Mouse (Mus musculus) hindbrain, embryonic 16.5 days (tissue): ENCODE data around the gene Gm43191. TPM values are rescaled to one million over a fixed set of nuclear protein-coding genes. Genes with fewer than 3 reads are reported as not detected.
A peak's percentile ranks its signal among the peaks of the same experiment; 100 is the strongest.
"Not testable (repeated sequence)": the region's sequence is repeated elsewhere in the genome, so short reads cannot be mapped to it uniquely, and the experiment has no call there.

Experiments used
- ATAC-seq: fragments of 200-750 bp; cut with Nextera tagmentation; 2 replicates; pipeline ENCODE4 v1.8.0; 2017; ENCODE audit warnings: moderate TSS enrichment, moderate library complexity
- H3K27ac ChIP-seq: fragments of 300-500 bp; sonication (generic); 2 replicates; pipeline ENCODE4 v1.5.1; 2014; ENCODE audit warnings: low read depth, mild to moderate bottlenecking, control low read depth, low read length, moderate library complexity
- H3K27me3 ChIP-seq: fragments of 300-500 bp; sonication (generic); replicated peaks from 2 replicates; pipeline ENCODE4 v1.6.1; 2014; ENCODE audit warnings: low read length; ENCODE audit not compliant: control insufficient read depth, insufficient read depth
- H3K36me3 ChIP-seq: fragments of 300-500 bp; sonication (generic); 2 replicates; pipeline ENCODE4 v1.6.1; 2014; ENCODE audit warnings: mild to moderate bottlenecking, low read length, moderate library complexity, mixed read lengths; ENCODE audit not compliant: control insufficient read depth, insufficient read depth
- H3K4me1 ChIP-seq: fragments of 300-500 bp; sonication (generic); 2 replicates; pipeline ENCODE4 v1.6.1; 2014; ENCODE audit warnings: low read depth, low read length; ENCODE audit not compliant: control insufficient read depth, insufficient read depth
- H3K4me2 ChIP-seq: fragments of 300-500 bp; sonication (generic); 2 replicates; pipeline ENCODE4 v1.6.1; 2014; ENCODE audit warnings: mild to moderate bottlenecking, low read length, control low read depth, moderate library complexity
- H3K4me3 ChIP-seq: fragments of 300-500 bp; sonication (generic); 2 replicates; pipeline ENCODE4 v1.5.1; 2014; ENCODE audit warnings: mild to moderate bottlenecking, low read length, control low read depth, moderate library complexity
- H3K9ac ChIP-seq: fragments of 300-500 bp; sonication (generic); 2 replicates; pipeline ENCODE4 v1.6.1; 2014; ENCODE audit warnings: low read depth, mild to moderate bottlenecking, control low read depth, low read length, moderate library complexity
- H3K9me3 ChIP-seq: fragments of 300-500 bp; sonication (generic); 2 replicates; pipeline ENCODE4 v1.6.1; 2014; ENCODE audit warnings: mild to moderate bottlenecking, low read length, moderate library complexity; ENCODE audit not compliant: control insufficient read depth
- WGBS: fragments of 180-500 bp; shearing (Covaris S2); extraction: QIAGEN DNeasy Blood & Tissue Kit; methylation state at CpG from one replicate; pipeline ENCODE4 v1.1.7; 2014; 5-methylcytosine and 5-hydroxymethylcytosine counted together
- polyA plus RNA-seq: library from polyadenylated mRNA; unstranded; fragments of >200 nt; fragmentation: Nextera tagmentation; extraction: Ambion mirVana; gene quantifications from 2 replicates; pipeline ENCODE4 v1.2.1, GENCODE M21; 2015

The Gm43191 gene
- polyA plus RNA-seq, 1 experiment from 2014 or later: not detected

DNA sequence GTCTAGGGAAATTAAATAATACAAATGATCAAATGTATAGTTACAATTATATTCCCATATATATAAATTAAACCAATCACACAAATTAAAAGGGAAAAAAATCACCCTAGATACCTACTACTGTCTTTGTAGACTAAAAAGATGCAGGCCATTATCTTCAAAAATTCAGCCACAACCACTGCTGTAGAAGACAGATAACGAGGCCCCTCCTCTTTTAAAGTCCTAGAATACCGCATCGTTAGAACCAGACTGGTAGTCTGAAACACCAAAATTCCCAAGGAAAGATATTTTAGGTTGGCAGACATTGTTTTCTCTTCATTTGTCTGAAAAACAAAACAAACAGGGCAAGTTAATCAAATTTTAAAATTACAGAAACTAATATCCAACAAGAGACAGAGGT, 13.3 kb upstream of the Gm43191 start:
- ATAC-seq: no peak

DNA sequence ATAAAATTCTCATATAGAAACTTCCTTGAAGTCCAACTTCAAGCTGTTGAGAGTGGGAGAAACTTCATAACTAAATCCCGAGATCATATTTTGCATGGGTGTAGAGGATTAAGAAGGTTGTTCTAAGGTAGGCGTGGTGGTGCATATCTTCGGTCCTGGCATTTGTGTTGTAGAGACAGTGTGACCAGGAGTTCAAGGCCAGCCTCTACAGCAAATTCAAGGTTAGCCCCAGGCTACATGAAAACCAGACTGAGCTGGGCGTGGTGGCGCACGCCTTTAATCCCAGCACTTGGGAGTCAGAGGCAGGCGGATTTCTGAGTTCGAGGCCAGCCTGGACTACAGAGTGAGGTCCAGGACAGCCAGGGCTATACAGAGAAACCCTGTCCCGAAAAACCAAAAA, 16.8 kb downstream of the Gm43191 start:
- ATAC-seq, H3K27ac ChIP-seq, H3K27me3 ChIP-seq, H3K4me3 ChIP-seq, H3K9ac ChIP-seq, H3K36me3 ChIP-seq, H3K4me2 ChIP-seq, H3K9me3 ChIP-seq: not testable (repeated sequence)
- WGBS: 92% methylated on average over 9 of the region's 9 CpGs
- H3K4me1 ChIP-seq: peaks cover 22% of the 10 kb centered on the region

More for the DNA sequence above, 13.3 kb upstream of the Gm43191 start:
- Histone ChIP-seq H3K4me1 (no peaks in the 10 kb centered on the region), H3K9me3 (no peaks in the 10 kb centered on the region), H3K9ac (no peak overlapping the region), H3K27ac (no peak overlapping the region), H3K4me3 (no peak overlapping the region), H3K36me3 (no peaks in the 10 kb centered on the region), H3K4me2 (no peak overlapping the region), H3K27me3 (no peaks in the 10 kb centered on the region)
- WGBS: 87% methylated on average over 3 of the region's 3 CpGs

DNA sequence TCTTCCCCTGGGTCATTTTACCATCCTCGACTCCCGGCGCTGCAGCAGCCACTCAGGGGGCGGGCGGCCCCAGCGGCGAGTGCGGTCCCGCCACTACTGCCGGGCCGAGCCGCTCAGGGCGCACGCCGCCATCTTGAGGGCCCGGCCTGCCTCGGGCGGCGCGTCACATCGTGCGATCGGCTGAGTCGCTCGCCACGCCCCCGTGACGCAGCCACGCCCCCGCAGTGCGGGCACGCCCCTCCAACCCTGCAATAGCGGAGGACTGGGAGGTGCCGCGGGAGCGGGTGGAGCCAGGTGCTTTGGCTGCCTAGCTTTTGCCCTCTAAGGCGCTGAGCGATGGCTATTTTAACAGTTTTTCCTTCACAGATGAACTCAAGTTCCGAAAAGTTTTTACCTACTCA, 18.6 kb downstream of the Gm43191 start, which contains the start of gene Mfsd14a:
Gene Mfsd14a, minus strand, starts transcription at position 215 of the 401 bp plus-strand sequence.
- Histone ChIP-seq H3K36me3 (no peaks in the 10 kb centered on the region), H3K27me3 (no peaks in the 10 kb centered on the region), H3K27ac (peak within 1 kb of the TSS; percentile 97), H3K4me2 (peak within 1 kb of the TSS; percentile 73), H3K9me3 (no peaks in the 10 kb centered on the region), H3K4me3 (peak within 1 kb of the TSS; percentile 100), H3K9ac (peak within 1 kb of the TSS; percentile 99), H3K4me1 (peaks cover 26% of the 10 kb centered on the region)
- WGBS: under 1% methylated on average over 39 of the region's 39 CpGs
- peak; percentile 99 for ATAC-seq

DNA sequence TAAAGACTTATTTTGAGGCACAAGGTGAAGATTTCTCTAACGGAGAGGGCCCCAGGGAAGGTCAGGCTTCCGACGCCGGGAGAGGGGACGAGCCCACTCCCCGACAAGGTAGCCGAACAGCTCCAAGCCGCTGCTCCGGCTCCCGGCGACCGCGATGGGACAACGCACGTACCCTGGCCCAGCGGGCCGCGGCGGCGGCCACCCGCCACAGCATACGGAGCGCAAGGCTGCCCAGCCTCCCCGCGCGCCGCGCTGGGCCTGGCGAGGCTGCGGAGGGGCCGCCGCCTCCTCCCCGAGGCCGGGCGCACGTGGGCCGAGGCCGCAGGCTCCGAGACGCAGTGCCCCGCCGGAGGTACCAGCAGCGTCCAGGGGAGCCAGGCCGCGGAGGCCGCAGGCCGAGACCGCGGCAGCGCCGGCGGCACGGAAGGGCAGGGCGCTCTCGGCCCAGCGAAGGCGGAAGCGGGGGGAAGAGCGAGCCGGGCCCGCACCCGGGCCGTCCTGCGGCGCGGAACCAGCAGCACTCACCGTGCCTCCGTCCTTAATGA, 19.1 kb downstream of the Gm43191 start:
- under 1% methylated on average over 42 of the region's 68 CpGs for WGBS
- Histone ChIP-seq H3K9ac (peak overlapping the region; percentile 99), H3K4me2 (peak overlapping the region; percentile 65), H3K4me1 (peaks cover 26% of the 10 kb centered on the region), H3K27ac (peak overlapping the region; percentile 97), H3K9me3 (no peaks in the 10 kb centered on the region), H3K4me3 (peak overlapping the region; percentile 100), H3K27me3 (no peaks in the 10 kb centered on the region), H3K36me3 (no peaks in the 10 kb centered on the region)
- ATAC-seq: peak; percentile 92

DNA sequence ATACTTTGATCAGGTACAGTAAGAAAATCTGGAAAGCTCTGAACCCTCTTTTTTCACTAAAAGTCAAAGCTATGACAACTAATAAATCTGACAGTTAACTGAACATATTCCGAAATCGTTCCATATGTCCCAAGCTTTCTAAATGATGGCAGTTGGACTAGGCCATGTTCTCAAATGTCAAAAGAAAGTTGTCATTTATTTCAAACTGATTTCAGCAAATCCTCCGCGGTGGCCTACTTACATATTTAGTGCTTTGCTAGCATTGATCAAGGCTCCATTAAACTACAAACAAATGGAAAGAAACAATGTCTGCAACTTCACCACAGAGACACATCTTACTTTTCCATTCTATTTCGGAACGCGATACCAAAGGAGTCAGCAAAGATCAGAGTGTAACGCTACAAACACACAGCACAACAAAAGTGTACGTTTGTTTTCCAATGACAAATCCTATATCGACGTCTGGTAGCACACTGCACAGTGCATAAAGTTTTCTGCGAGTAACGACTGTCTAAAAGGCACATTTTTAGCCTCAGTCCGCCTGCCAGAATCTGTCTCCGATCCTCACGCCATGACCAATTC, 19.7 kb downstream of the Gm43191 start:
- Histone ChIP-seq H3K27me3 (no peaks in the 10 kb centered on the region), H3K9me3 (no peaks in the 10 kb centered on the region), H3K36me3 (no peaks in the 10 kb centered on the region), H3K4me2 (peak overlapping the region; percentile 65), H3K4me1 (peaks cover 26% of the 10 kb centered on the region), H3K27ac (peak overlapping the region; percentile 97), H3K4me3 (peak overlapping the region; percentile 100), H3K9ac (peak overlapping the region; percentile 99)
- WGBS: 7% methylated on average over 16 of the region's 16 CpGs
- ATAC-seq: no peak

DNA sequence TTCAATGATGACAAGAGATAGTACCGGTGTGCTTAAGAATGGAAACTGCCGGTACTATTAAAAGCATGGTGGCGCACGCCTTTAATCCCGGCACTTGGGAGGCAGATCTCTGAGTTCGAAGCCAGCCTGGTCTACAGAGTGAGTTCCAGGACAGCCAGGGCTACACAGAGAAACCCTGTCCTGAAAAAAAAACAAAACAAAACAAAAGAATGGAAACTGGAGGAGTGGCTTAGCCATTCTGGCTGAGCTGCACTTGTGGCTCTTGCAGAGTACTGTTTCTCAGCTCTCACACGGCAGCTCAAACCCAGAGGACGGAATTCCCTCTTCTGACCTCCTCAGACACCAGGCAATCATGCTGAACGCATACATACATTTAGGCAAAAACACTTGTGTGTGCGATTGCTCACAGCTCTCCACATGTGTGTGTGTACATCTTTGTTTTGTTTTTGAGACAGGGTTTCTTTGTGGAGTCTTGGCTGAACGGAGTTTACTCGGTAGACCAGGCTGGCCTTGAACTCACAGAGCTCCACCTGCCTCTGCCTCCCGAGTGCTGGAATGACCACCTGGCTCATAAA, 21.1 kb downstream of the Gm43191 start:
- Histone ChIP-seq H3K4me2 (0 out of 2 replicates have a peak overlapping the region, but pooled peaks have one; percentile 15), H3K36me3 (no peaks in the 10 kb centered on the region), H3K9me3 (no peaks in the 10 kb centered on the region), H3K27me3 (no peaks in the 10 kb centered on the region), H3K4me1 (peaks cover 26% of the 10 kb centered on the region), H3K9ac (no peak overlapping the region), H3K4me3 (no peak overlapping the region), H3K27ac (no peak overlapping the region)
- WGBS: 82% methylated on average over 13 of the region's 13 CpGs
- ATAC-seq: no peak

DNA sequence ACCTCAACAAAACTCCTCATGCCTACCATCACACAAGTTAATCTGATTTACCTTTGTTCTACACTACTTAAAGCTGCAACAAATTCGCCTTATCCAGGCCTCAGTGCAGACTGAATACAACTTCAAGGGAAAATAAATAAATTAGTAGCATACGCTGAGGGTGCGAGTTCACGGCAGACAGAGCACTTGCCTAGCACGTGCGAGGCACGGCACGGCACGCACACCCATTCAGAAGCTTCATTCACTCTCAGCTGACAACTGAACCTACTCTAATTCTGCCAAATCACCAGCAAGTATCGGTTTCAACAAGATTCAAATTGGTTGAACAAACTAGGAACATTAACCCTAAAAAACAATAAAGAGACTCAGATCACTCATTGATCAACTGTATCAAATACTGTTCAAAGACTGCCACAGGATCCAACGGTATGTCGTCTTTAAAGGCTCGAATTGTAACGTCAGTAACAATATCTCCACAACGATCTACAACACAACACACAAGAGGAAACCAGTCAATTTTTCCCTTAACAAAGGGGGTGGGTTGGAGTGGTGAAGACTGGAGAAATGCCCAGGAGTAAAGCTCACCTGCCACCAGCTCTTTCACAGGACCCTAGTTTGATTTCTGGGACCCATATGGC, 22.0 kb downstream of the Gm43191 start:
- 77% methylated on average over 15 of the region's 15 CpGs for WGBS
- H3K4me1 ChIP-seq: peaks cover 26% of the 10 kb centered on the region

DNA sequence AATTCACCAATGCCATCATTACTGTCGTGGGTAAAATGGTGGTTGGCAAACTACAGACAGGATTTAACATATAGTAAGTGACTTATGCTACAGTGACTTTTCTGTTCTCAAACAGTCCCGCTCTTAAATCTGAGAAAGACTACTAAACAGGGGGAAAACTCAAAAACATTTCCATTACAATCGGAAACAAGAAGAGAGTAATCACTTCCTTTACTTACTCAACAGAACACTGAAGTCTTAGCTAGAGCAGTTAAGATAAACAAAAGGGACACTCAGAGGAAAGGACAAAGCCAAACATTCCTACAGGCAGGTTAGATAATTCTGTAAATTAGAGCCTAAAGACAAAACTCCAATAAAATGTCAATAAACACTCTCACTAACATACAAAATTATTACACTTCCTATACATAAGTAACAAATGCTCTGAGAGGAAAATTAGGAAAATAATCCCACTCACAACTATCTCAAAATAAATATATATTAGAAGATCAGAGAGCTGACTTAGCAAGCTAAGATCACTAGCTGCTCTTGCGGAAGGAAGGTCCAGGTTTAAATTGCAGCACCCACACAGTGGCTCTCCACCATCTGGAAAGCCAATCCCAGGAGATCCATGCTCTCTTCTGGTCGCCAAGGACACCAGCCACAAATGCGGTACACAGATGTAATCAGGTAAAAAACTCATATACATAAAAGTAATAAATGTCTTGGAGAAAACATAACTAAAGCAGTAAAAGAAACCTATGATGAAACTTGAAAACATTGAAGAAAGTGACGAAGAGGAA, 24.7 kb downstream of the Gm43191 start:
- Histone ChIP-seq H3K27ac (no peak overlapping the region), H3K9me3 (no peaks in the 10 kb centered on the region), H3K36me3 (no peaks in the 10 kb centered on the region), H3K4me1 (peaks cover 32% of the 10 kb centered on the region), H3K4me2 (no peak overlapping the region), H3K9ac (no peak overlapping the region), H3K27me3 (no peaks in the 10 kb centered on the region), H3K4me3 (no peak overlapping the region)
- no peak for ATAC-seq
- 75% methylated on average over 7 of the region's 7 CpGs for WGBS

More for the DNA sequence above, 22.0 kb downstream of the Gm43191 start:
- H3K9ac ChIP-seq: no peak overlapping the region
- H3K4me3 ChIP-seq: no peak overlapping the region
- H3K9me3 ChIP-seq: no peaks in the 10 kb centered on the region
- H3K4me2 ChIP-seq: no peak overlapping the region
- H3K27me3 ChIP-seq: no peaks in the 10 kb centered on the region
- no peak overlapping the region for H3K27ac ChIP-seq
- no peaks in the 10 kb centered on the region for H3K36me3 ChIP-seq
- no peak for ATAC-seq
